Mouse (Mus musculus): ENCODE measurements around the gene Tusc2.

DNA sequence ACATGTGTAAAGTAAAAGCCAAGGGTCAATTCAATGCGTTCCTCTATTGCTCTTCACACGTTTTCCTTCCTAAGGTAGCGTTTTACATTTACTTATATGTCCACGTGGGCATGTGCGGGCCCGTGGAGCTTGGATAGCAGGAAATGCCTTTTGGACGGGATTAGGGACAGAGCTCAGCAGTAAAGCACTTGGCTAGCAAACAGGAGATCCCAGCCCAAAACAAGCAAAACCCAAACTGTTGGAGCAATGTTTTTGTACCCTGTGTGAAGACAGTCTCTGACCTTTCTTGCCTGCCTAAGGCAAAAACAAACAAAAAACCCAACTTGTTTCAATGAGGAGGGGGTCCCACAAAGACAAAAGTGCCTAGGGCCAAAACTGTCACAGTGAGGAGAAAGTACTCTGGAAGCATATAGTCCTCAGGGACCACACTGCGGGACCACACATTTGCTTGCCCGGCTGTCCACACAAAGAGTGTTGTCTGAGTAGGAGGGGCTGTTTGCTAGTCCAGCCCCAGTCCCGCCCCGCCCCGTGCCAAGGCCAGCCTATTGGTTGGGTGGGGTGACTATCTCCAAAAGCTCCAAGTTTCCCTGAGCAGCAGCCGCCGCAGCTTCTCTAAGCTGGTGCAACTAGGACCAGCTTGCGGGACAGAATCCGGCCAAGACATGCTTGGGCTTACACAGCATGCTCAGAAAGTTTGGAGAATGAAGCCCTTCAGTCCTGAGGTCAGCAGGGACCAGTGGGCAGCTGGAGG, 13.5 kb downstream of the Tusc2 start, which contains the start of gene Hyal1:
- no peak for TF ChIP-seq CTCF (IDR thresholded peaks at IDR 0.05; ENCODE audit: control insufficient read depth, insufficient read depth, low read length)
- 0 out of 2 replicates have a peak, but pooled peaks have one; percentile 24 for TF ChIP-seq POLR2A (IDR thresholded peaks at IDR 0.05; ENCODE audit: borderline replicate concordance, control insufficient read depth, low read depth, low read length)

Measured in bone marrow, adult 2 months (tissue).